Mouse (Mus musculus) gastrocnemius, postnatal 4 days (tissue): ENCODE results near the gene Gchfr. TPM values are rescaled to one million over a fixed set of nuclear protein-coding genes. Genes with fewer than 3 reads are reported as not detected.

Experiments
- DNase-seq, 2 experiments: peaks; one replicate each; pipeline ENCODE4 v3.0.0; 2021 to 2022; ENCODE audit warnings: low spot score in 2 of 2, mixed read lengths in 2 of 2
- total RNA-seq, 2 experiments: library from RNA; stranded (reverse); gene quantifications; 2 replicates each; pipeline ENCODE4 v1.2.3; 2021

Gene Gchfr
- total RNA-seq, 2 experiments from 2014 or later: 1.2 to 1.5 TPM

- peak in 1 of 2 experiments; percentile 60 for DNase-seq
These were observed 5.4 kb downstream of the Gchfr start for GRCm38 (mm10) chr2:119172862-119173576.

- no peak for DNase-seq
These were observed 6.5 kb downstream of the Gchfr start, which contains the start of gene Gm14137 for GRCm38 (mm10) chr2:119173991-119174651. TSS of gene Gm14137 (plus strand) at chr2:119174509.

- no peak for DNase-seq
These were observed 7.3 kb downstream of the Gchfr start for GRCm38 (mm10) chr2:119174866-119175265.

GRCm38 (mm10) chr2:119175614-119176013, 8.0 kb downstream of the Gchfr start:
- no peak for DNase-seq

- DNase-seq: no peak
These were observed 9.2 kb downstream of the Gchfr start for GRCm38 (mm10) chr2:119176761-119177160.

- no peak for DNase-seq
These were observed 9.9 kb downstream of the Gchfr start for GRCm38 (mm10) chr2:119177384-119177939.

- no peak for DNase-seq
These were observed 15.3 kb downstream of the Gchfr start for GRCm38 (mm10) chr2:119182914-119183313.

GRCm38 (mm10) chr2:119189029-119189710, 21.6 kb downstream of the Gchfr start:
- DNase-seq: peak; percentile 73 to 84

GRCm38 (mm10) chr2:119190969-119191368, 23.4 kb downstream of the Gchfr start:
- no peak for DNase-seq

- no peak for DNase-seq
These were observed 26.6 kb downstream of the Gchfr start for GRCm38 (mm10) chr2:119194140-119194539.

- DNase-seq: no peak
These were observed 28.9 kb downstream of the Gchfr start for GRCm38 (mm10) chr2:119196316-119197108.

GRCm38 (mm10) chr2:119197493-119197892, 29.9 kb downstream of the Gchfr start:
- DNase-seq: no peak

- no peak for DNase-seq
These were observed 30.5 kb downstream of the Gchfr start for GRCm38 (mm10) chr2:119198049-119198448.

- DNase-seq: no peak
These were observed 31.4 kb downstream of the Gchfr start for GRCm38 (mm10) chr2:119198934-119199333.

- DNase-seq: peak in 1 of 2 experiments; percentile 39
These were observed 35.4 kb downstream of the Gchfr start for GRCm38 (mm10) chr2:119202914-119203453.

- no peak for DNase-seq
These were observed 36.4 kb downstream of the Gchfr start for GRCm38 (mm10) chr2:119203871-119204460.

GRCm38 (mm10) chr2:119207961-119208343, 40.4 kb downstream of the Gchfr start:
- DNase-seq: no peak

- peak; percentile 90 to 96 for DNase-seq
These were observed 41.0 kb downstream of the Gchfr start, which contains the start of the genes Zfyve19 and Dnajc17 for GRCm38 (mm10) chr2:119208344-119209175. TSS of gene Zfyve19 (plus strand) at chr2:119208617. TSS of gene Dnajc17 (minus strand) at chr2:119208795.

GRCm38 (mm10) chr2:119209176-119209507, 41.6 kb downstream of the Gchfr start:
- DNase-seq: no peak
